Mouse (Mus musculus) CH12.LX (cell line): ENCODE measurements around the gene Mroh7.

Source experiments
- CHD1 ChIP-seq: IDR thresholded peaks from 2 replicates; pipeline ENCODE4 v1.6.1; 2012; ENCODE audit warnings: low read depth, low read length, improper control_type of control experiment, inconsistent platforms
- CTCF ChIP-seq, 2 experiments: IDR thresholded peaks in 1 of 2; conservative IDR thresholded peaks in 1 of 2; 2 replicates each; pipeline ENCODE4 v1.5.1; 2011 to 2012; ENCODE audit warnings: low read depth in 2 of 2, low read length in 2 of 2, improper control_type of control experiment in 1 of 2, inconsistent platforms in 1 of 2, mild to moderate bottlenecking in 1 of 2, moderate library complexity in 1 of 2
- ELF1 ChIP-seq: IDR thresholded peaks from 2 replicates; pipeline ENCODE4 v1.6.1; 2014; ENCODE audit warnings: low read depth, mild to moderate bottlenecking, inconsistent platforms, low read length, improper control_type of control experiment
- EP300 ChIP-seq: IDR thresholded peaks from 2 replicates; pipeline ENCODE4 v1.6.1; 2011; ENCODE audit warnings: low read length, improper control_type of control experiment
- JUND ChIP-seq: conservative IDR thresholded peaks from 2 replicates; pipeline ENCODE4 v1.6.1; 2011; ENCODE audit warnings: low read depth, low read length, improper control_type of control experiment
- KAT2A ChIP-seq: IDR thresholded peaks from 2 replicates; pipeline ENCODE4 v1.6.1; 2012; ENCODE audit warnings: low read length, improper control_type of control experiment, inconsistent platforms; ENCODE audit not compliant: insufficient replicate concordance
- MEF2A ChIP-seq: IDR thresholded peaks from 2 replicates; pipeline ENCODE4 v1.6.1; 2014; ENCODE audit warnings: low read depth, mild to moderate bottlenecking, inconsistent platforms, low read length, improper control_type of control experiment, borderline replicate concordance
- NRF1 ChIP-seq: IDR thresholded peaks from 2 replicates; pipeline ENCODE4 v1.6.1; 2014; ENCODE audit warnings: low read depth, mild to moderate bottlenecking, inconsistent platforms, low read length, improper control_type of control experiment, moderate library complexity
- POLR2A ChIP-seq: IDR thresholded peaks from 2 replicates; pipeline ENCODE4 v1.6.1; 2011; ENCODE audit warnings: low read depth, mild to moderate bottlenecking, improper control_type of control experiment, low read length
- TBP ChIP-seq: conservative IDR thresholded peaks from 2 replicates; pipeline ENCODE4 v1.6.1; 2011; ENCODE audit warnings: low read depth, low read length, improper control_type of control experiment
- TCF12 ChIP-seq: IDR thresholded peaks from 2 replicates; pipeline ENCODE4 v1.6.1; 2014; ENCODE audit warnings: low read depth, mild to moderate bottlenecking, inconsistent platforms, low read length, improper control_type of control experiment
- ZC3H11A ChIP-seq: IDR thresholded peaks from 2 replicates; pipeline ENCODE4 v1.6.1; 2012; ENCODE audit warnings: low read depth, mild to moderate bottlenecking, inconsistent platforms, low read length, improper control_type of control experiment
- ZNF384 ChIP-seq: IDR thresholded peaks from 2 replicates; pipeline ENCODE4 v1.6.1; 2012; ENCODE audit warnings: low read depth, low read length, improper control_type of control experiment, inconsistent platforms

DNA sequence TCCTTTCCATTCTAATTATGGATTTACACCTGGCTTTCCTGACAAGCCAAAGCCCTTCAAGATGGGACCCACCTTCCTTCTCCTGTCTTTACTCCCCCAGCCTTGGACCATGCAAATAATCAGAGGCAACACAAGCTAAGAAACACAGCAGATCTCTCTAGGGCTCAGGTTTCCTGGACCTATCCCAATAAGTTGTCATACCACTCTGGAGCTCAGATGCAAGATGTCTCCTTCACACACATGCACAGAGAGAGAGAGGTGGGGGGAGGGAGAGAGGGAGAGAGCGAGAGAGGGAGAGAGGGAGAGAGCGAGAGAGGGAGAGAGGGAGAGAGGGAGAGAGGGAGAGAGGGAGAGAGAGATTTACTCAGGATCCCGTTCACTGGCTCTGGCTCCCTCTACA lies 98.4 kb downstream of the Mroh7 start:
- TF ChIP-seq POLR2A, result no peak
- TF ChIP-seq ZNF384, result no peak
- TF ChIP-seq NRF1, result no peak
- no peak for TF ChIP-seq JUND
- no peak for TF ChIP-seq CTCF (conservative IDR thresholded peaks at IDR 0.05 in 1 of 2, IDR thresholded peaks at IDR 0.05 in 1 of 2; ENCODE audit: low read depth in 2 of 2, low read length in 2 of 2)
- TF ChIP-seq TBP, result no peak
- TF ChIP-seq EP300, result no peak
- TF ChIP-seq CHD1, result no peak
- TF ChIP-seq ZC3H11A, result no peak
- no peak for TF ChIP-seq MEF2A
- no peak for TF ChIP-seq TCF12
- no peak for TF ChIP-seq KAT2A
- no peak for TF ChIP-seq ELF1
